Mouse (Mus musculus) thymus, adult 2 months (tissue): ENCODE measurements around the gene Pla2r1.

Source experiments
- CTCF ChIP-seq: fragments of 200-500 bp; IDR thresholded peaks from 2 replicates; pipeline ENCODE4 v1.5.1; 2012; ENCODE audit warnings: mild to moderate bottlenecking, control low read depth, low read length, moderate library complexity, borderline replicate concordance; ENCODE audit not compliant: control insufficient read depth, poor library complexity, insufficient read depth; ENCODE audit errors: extremely low read depth
- POLR2A ChIP-seq: fragments of 200-500 bp; IDR thresholded peaks from 2 replicates; pipeline ENCODE4 v1.6.1; 2012; ENCODE audit warnings: mild to moderate bottlenecking, low read length, control low read depth, moderate library complexity; ENCODE audit not compliant: control insufficient read depth, poor library complexity, insufficient read depth; ENCODE audit errors: extremely low read depth

- no peak for TF ChIP-seq CTCF
- TF ChIP-seq POLR2A, result no peak
These were observed 42.4 kb downstream of the Pla2r1 start for GRCm38 (mm10) chr2:60510718-60511117.
